In the genomic region with DNA sequence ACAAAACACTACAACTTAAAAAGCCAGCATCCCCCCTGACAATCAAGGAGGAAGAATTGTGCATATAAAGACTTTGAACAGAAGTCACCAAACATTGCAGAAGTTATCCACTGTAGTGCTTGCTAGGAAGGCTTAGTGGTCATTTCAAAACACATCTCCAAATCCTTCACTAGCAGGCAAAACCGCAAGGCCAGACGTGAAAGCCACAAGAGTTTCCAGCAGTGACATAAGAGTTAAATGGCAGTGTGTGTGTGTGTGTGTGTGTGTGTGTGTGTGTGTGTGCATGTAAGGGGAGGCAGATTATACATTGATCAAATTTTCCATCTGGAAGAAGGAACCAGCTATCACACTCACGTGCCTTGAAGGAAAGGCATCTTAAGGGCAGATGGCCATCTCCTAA, we compare ENCODE assay signal across 21 mouse cellular contexts. TPM values are rescaled to one million over a fixed set of nuclear protein-coding genes. Genes with fewer than 3 reads are reported as not detected.
"Had no signal": no experiment of that assay in that cellular context is flagged by ENCODE, and none has a peak within 500 bp of the region (broad histone marks: within the 10 kb centered on the region; RNA-seq: fewer than 3 reads in every experiment).

No protein-coding gene starts in this region.

- H3K4me1 ChIP-seq: liver, embryonic 15.5 days; midbrain, embryonic 13.5 days; midbrain, embryonic 15.5 days; neural tube, embryonic 12.5 days; stomach, embryonic 15.5 days had no signal

- H3K27ac ChIP-seq: liver, embryonic 15.5 days; midbrain, embryonic 13.5 days; midbrain, embryonic 15.5 days; neural tube, embryonic 12.5 days; stomach, embryonic 15.5 days; stomach, postnatal 0 days had no signal

- DNase-seq: liver, postnatal 0 days; lung, embryonic 14.5 days; lung, postnatal 10 days; lung, postnatal 4 days; right cerebral cortex, postnatal 14 days; thymus, adult 2 months; thymus, postnatal 25 days; thymus, postnatal 4 days had no signal

- H3K9me3 ChIP-seq: liver, embryonic 15.5 days; midbrain, embryonic 13.5 days; midbrain, embryonic 15.5 days; neural tube, embryonic 12.5 days; stomach, embryonic 15.5 days had no signal

- H3K27me3 ChIP-seq: liver, embryonic 15.5 days; midbrain, embryonic 13.5 days; midbrain, embryonic 15.5 days; neural tube, embryonic 12.5 days; stomach, embryonic 15.5 days had no signal

- ATAC-seq: liver, postnatal 0 days; midbrain, embryonic 13.5 days; midbrain, embryonic 15.5 days had no signal

- H3K36me3 ChIP-seq: midbrain, embryonic 15.5 days; neural tube, embryonic 12.5 days; stomach, embryonic 15.5 days had no signal

- H3K4me3 ChIP-seq: liver, embryonic 15.5 days; midbrain, embryonic 13.5 days; midbrain, embryonic 15.5 days; neural tube, embryonic 12.5 days; stomach, embryonic 15.5 days had no signal

RNA-seq across cellular contexts. Expression of a gene that starts 22.7 kb away (rescaled TPM):
- total RNA-seq: megakaryocyte-erythroid progenitor cell, adult 5-6 weeks; midbrain, postnatal 0 days; monocyte, adult 5-6 weeks; neutrophil, adult 5-6 weeks had no signal
- polyA plus RNA-seq: midbrain, embryonic 11.5 days; midbrain, embryonic 13.5 days; midbrain, postnatal 0 days; neural tube, embryonic 14.5 days; stomach, embryonic 15.5 days; thymus, adult 2 months; urinary bladder, adult 2 months had no signal

RNA-seq across cellular contexts. Expression of a gene that starts 26.9 kb away (rescaled TPM):
- total RNA-seq: midbrain, postnatal 0 days had no signal
- polyA plus RNA-seq: midbrain, embryonic 13.5 days; midbrain, embryonic 15.5 days had no signal
